Mouse (Mus musculus): ENCODE measurements around the gene Itpr2.
A peak's percentile ranks its signal among the peaks of the same experiment; 100 is the strongest.

The Itpr2 gene

GRCm38 (mm10) chr6:146110832-146111741 is 390.9 kb downstream of the Itpr2 start:
- no peak for DNase-seq (ENCODE audit: low read depth)

GRCm38 (mm10) chr6:146110425-146110824 is 391.6 kb downstream of the Itpr2 start:
- no peak for DNase-seq (ENCODE audit: low read depth)

- no peak for DNase-seq (ENCODE audit: low read depth)
Measured at GRCm38 (mm10) chr6:146108695-146109094, 393.3 kb downstream of the Itpr2 start.

- DNase-seq (ENCODE audit: low read depth), result no peak
Measured at GRCm38 (mm10) chr6:146107117-146107832, 394.7 kb downstream of the Itpr2 start.

GRCm38 (mm10) chr6:146083056-146083961 is 418.7 kb downstream of the Itpr2 start:
- no peak for DNase-seq (ENCODE audit: low read depth)

GRCm38 (mm10) chr6:146082476-146082875 is 419.5 kb downstream of the Itpr2 start:
- no peak for DNase-seq (ENCODE audit: low read depth)

GRCm38 (mm10) chr6:146081578-146081977 is 420.4 kb downstream of the Itpr2 start:
- DNase-seq (ENCODE audit: low read depth), result no peak

- DNase-seq (ENCODE audit: low read depth), result no peak
Measured at GRCm38 (mm10) chr6:146080546-146081512, 421.2 kb downstream of the Itpr2 start.

- DNase-seq (ENCODE audit: low read depth), result no peak
Measured at GRCm38 (mm10) chr6:146079734-146080443, 422.1 kb downstream of the Itpr2 start.

GRCm38 (mm10) chr6:146079261-146079660 is 422.8 kb downstream of the Itpr2 start:
- DNase-seq (ENCODE audit: low read depth), result peak; percentile 45

- DNase-seq (ENCODE audit: low read depth), result no peak
Measured at GRCm38 (mm10) chr6:146078136-146078535, 423.9 kb downstream of the Itpr2 start.

GRCm38 (mm10) chr6:146077124-146077889 is 424.7 kb downstream of the Itpr2 start:
- no peak for DNase-seq (ENCODE audit: low read depth)

GRCm38 (mm10) chr6:146072842-146073241 is 429.2 kb downstream of the Itpr2 start:
- no peak for DNase-seq (ENCODE audit: low read depth)

- no peak for DNase-seq (ENCODE audit: low read depth)
Measured at GRCm38 (mm10) chr6:146071883-146072282, 430.1 kb downstream of the Itpr2 start.

All from c-Kit-positive CD71-positive TER-119-negative erythroid progenitor cells, embryonic 14.5 days (primary cell).